In genomic region chr17:24479431-24479830, GRCm38 (mm10) we compare ENCODE assay signal across 1 mouse cellular context.
TF ChIP-seq lines count a peak whose summit lies in the region.

No protein-coding gene starts in this region.

TF ChIP-seq in MEL, 35 proteins besides CTCF, POLR2A, EP300 and RAD21 (continued from another document):
- TF ChIP-seq GATA1 (IDR thresholded peaks at IDR 0.05; ENCODE audit: low read depth, low read length), result no peak; the same call in 1 of the 2 replicates
